Mouse (Mus musculus) liver, embryonic 14.5 days (tissue): Measurements from ENCODE around the gene Tfpi2. TPM values are rescaled to one million over a fixed set of nuclear protein-coding genes. Genes with fewer than 3 reads are reported as not detected.

Source experiments
- ATAC-seq: fragments of 200-750 bp; cut with Nextera tagmentation; 2 replicates; pipeline ENCODE4 v1.8.0; 2017; ENCODE audit warnings: moderate number of reproducible peaks, mild to moderate bottlenecking, moderate library complexity; ENCODE audit not compliant: insufficient read depth
- DNase-seq, 3 experiments: peaks; one replicate each; pipeline ENCODE4 v3.0.0-alpha.2; 2012 to 2013; ENCODE audit warnings: low read depth in 3 of 3, low spot score in 3 of 3
- H3K27ac ChIP-seq: fragments of 300-500 bp; sonication (generic); 2 replicates; pipeline ENCODE4 v1.5.1; 2014; ENCODE audit warnings: moderate library complexity, mild to moderate bottlenecking, control low read depth, inconsistent platforms
- H3K27me3 ChIP-seq: fragments of 300-500 bp; sonication (generic); 2 replicates; pipeline ENCODE4 v1.6.1; 2014; ENCODE audit warnings: mild to moderate bottlenecking, low read length, moderate library complexity; ENCODE audit not compliant: control insufficient read depth, insufficient read depth
- H3K36me3 ChIP-seq: fragments of 300-500 bp; sonication (generic); replicated peaks from 2 replicates; pipeline ENCODE4 v1.6.1; 2014; ENCODE audit warnings: low read depth; ENCODE audit not compliant: control insufficient read depth, insufficient read depth
- H3K4me1 ChIP-seq, 2 experiments: fragments of 200-500 bp in 1 of 2; fragments of 300-500 bp in 1 of 2; sonication (generic) in 1 of 2; replicated peaks; 2 replicates each; pipeline ENCODE4 v1.6.1; 2012 to 2014; ENCODE audit warnings: antibody characterized with exemption in 1 of 2, inconsistent platforms in 1 of 2, low read length in 1 of 2; ENCODE audit not compliant: control insufficient read depth in 2 of 2, insufficient read depth in 2 of 2
- H3K4me2 ChIP-seq: fragments of 300-500 bp; sonication (generic); 2 replicates; pipeline ENCODE4 v1.6.1; 2014; ENCODE audit warnings: low read depth, mild to moderate bottlenecking, control low read depth, moderate library complexity
- H3K4me3 ChIP-seq, 2 experiments: fragments of 200-500 bp in 1 of 2; fragments of 300-500 bp in 1 of 2; sonication (generic) in 1 of 2; 2 replicates each; pipeline ENCODE4 v1.5.1; 2012 to 2014; ENCODE audit warnings: low read depth in 2 of 2, low read length in 2 of 2, mild to moderate bottlenecking in 2 of 2, control low read depth in 1 of 2, inconsistent platforms in 1 of 2, moderate library complexity in 1 of 2; ENCODE audit not compliant: insufficient read depth in 1 of 2
- H3K9ac ChIP-seq: fragments of 300-500 bp; sonication (generic); replicated peaks from 2 replicates; pipeline ENCODE4 v1.6.1; 2014; ENCODE audit warnings: mild to moderate bottlenecking, control low read depth, moderate library complexity
- H3K9me3 ChIP-seq: fragments of 300-500 bp; sonication (generic); 2 replicates; pipeline ENCODE4 v1.6.1; 2016; ENCODE audit warnings: low read length, mixed read lengths; ENCODE audit not compliant: control insufficient read depth
- CTCF ChIP-seq: IDR thresholded peaks from 2 replicates; pipeline ENCODE4 v1.5.1; 2016; ENCODE audit warnings: antibody characterized with exemption, low read depth, control low read depth
- EP300 ChIP-seq: IDR thresholded peaks from 2 replicates; pipeline ENCODE4 v1.6.1; 2016; ENCODE audit warnings: antibody characterized with exemption, low read depth
- WGBS: fragments of 180-500 bp; shearing (Covaris S2); extraction: QIAGEN DNeasy Blood & Tissue Kit; methylation state at CpG from one replicate; pipeline ENCODE4 v1.1.7; 2014; ENCODE audit not compliant: insufficient replicate concordance; 5-methylcytosine and 5-hydroxymethylcytosine counted together
- polyA plus RNA-seq, 2 experiments: library from polyadenylated mRNA; depleted of rRNA in 1 of 2; stranded (reverse) in 1 of 2; unstranded in 1 of 2; fragments of >200 nt; fragmentation: Nextera tagmentation in 1 of 2; extraction: Ambion mirVana in 1 of 2; gene quantifications; 2 replicates each; pipeline versions ENCODE4 v1.2.1 to v1.2.3; 2012 to 2014

The Tfpi2 gene
- polyA plus RNA-seq, 2 experiments: 19.3 to 19.9 TPM

DNA sequence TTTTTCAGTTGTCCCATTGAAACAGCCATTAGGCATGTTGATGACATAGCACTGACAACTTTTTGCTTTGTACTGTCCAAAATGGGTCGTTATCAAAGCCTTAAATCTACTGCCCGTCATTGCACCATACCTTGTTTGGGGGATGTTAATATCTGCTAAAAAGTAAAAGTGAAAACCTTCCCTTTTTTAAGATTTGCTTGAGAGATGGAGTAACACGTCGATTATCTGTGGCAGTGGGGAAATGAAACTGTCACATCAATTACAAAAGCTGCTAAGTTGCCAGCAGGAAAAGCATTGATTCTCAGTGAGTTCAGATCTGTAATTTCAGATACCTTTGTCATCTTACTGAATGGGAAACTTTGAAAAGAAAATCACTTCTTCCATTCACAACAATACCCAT is 62.6 kb downstream of the Tfpi2 start:
- TF ChIP-seq EP300 (no peak), CTCF (no peak)
- no peak for DNase-seq

DNA sequence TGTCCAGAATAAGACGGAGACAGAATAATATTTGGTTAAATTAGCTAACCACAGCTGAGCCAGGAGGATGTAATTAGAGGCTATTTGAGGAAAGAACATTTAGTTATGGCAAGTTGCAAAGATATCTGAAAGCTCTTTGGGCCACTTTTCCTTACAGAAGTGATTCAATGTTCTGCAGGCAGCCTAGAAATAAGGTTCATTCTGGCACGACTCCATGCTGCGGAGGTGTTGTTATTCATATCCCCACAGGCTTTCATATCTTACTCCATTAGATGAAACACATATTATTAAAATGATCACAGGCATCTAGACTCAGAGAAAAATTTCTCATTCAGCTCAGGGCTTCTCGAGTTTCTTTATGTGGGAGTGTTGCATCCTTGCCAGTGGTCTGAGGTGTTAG is 65.8 kb downstream of the Tfpi2 start:
- no peaks in the 10 kb centered on the region for H3K27me3 ChIP-seq
- WGBS: 61% methylated on average over 4 of the region's 4 CpGs
- no peaks in the 10 kb centered on the region for H3K9me3 ChIP-seq
- no peaks in the 10 kb centered on the region for H3K4me1 ChIP-seq
- ATAC-seq (no peak), DNase-seq (no peak)
- no peaks in the 10 kb centered on the region for H3K36me3 ChIP-seq
- no peak overlapping the region for H3K9ac ChIP-seq
- no peak overlapping the region for H3K4me2 ChIP-seq
- TF ChIP-seq CTCF (no peak), EP300 (no peak)
- no peak overlapping the region for H3K4me3 ChIP-seq
- H3K27ac ChIP-seq: no peak overlapping the region

More for the DNA sequence above, 62.6 kb downstream of the Tfpi2 start:
- H3K27me3 ChIP-seq: no peaks in the 10 kb centered on the region
- ATAC-seq: no peak
- no peak overlapping the region for H3K4me2 ChIP-seq
- H3K4me1 ChIP-seq: no peaks in the 10 kb centered on the region
- no peak overlapping the region for H3K4me3 ChIP-seq
- H3K9me3 ChIP-seq: no peaks in the 10 kb centered on the region
- WGBS: 43% methylated on average over 4 of the region's 4 CpGs
- no peak overlapping the region for H3K27ac ChIP-seq
- H3K9ac ChIP-seq: no peak overlapping the region
- no peaks in the 10 kb centered on the region for H3K36me3 ChIP-seq

DNA sequence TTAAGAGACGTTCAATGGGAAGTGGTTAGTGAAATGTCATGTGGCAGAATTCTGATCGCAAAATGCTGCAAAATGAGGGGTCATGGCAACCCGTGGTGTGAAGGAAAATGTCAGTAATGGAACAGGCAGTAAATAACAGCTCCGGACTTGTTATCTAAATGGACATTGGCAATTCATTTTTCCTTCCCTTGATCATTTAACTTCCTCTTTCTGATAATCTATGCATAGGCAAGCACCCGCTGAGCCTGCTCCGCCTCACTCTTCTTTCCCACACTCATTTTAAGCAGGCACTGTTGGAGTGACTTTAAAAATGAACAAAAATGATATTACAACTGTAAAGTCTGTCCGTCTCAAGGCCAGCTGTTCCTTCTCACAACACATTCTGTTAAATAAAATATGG is 72.7 kb downstream of the Tfpi2 start:
- no peak overlapping the region for H3K4me2 ChIP-seq
- H3K4me3 ChIP-seq: no peak overlapping the region
- no peaks in the 10 kb centered on the region for H3K36me3 ChIP-seq
- 11% methylated on average over 7 of the region's 7 CpGs for WGBS
- no peaks in the 10 kb centered on the region for H3K4me1 ChIP-seq
- no peak overlapping the region for H3K27ac ChIP-seq
- DNase-seq (no peak), ATAC-seq (no peak)
- H3K9me3 ChIP-seq: no peaks in the 10 kb centered on the region
- TF ChIP-seq EP300: no peak
- no peak for TF ChIP-seq CTCF
- H3K9ac ChIP-seq: no peak overlapping the region
- no peaks in the 10 kb centered on the region for H3K27me3 ChIP-seq

Other genes with a start within 250 kb of the Tfpi2 start
- gene Calcr, start 224.2 kb downstream of the Tfpi2 start, polyA plus RNA-seq (2012; rRNA removed): 0.02 TPM in 1 of 2 replicates, not detected in the other
- not detected in 2 replicates for gene Calcr, start 224.2 kb downstream of the Tfpi2 start, polyA plus RNA-seq (2014; fragmentation: Nextera tagmentation; extraction: Ambion mirVana)
- 0.02 TPM in 1 of 2 replicates, not detected in the other for gene Gngt1, start 4.9 kb upstream of the Tfpi2 start, polyA plus RNA-seq (2012; rRNA removed)
- 0.11 TPM in 1 of 2 replicates, not detected in the other for gene Gngt1, start 4.9 kb upstream of the Tfpi2 start, polyA plus RNA-seq (2014; fragmentation: Nextera tagmentation; extraction: Ambion mirVana)
- gene Gng11, start 15.0 kb upstream of the Tfpi2 start, polyA plus RNA-seq (2012; rRNA removed): 4.5 and 6.9 TPM in 2 replicates
- gene Gng11, start 15.0 kb upstream of the Tfpi2 start, polyA plus RNA-seq (2014; fragmentation: Nextera tagmentation; extraction: Ambion mirVana): 22.9 and 23.5 TPM in 2 replicates
- gene Bet1, start 98.1 kb upstream of the Tfpi2 start, polyA plus RNA-seq (2012; rRNA removed): 14.2 and 17.7 TPM in 2 replicates
- gene Bet1, start 98.1 kb upstream of the Tfpi2 start, polyA plus RNA-seq (2014; fragmentation: Nextera tagmentation; extraction: Ambion mirVana): 34.3 and 38.2 TPM in 2 replicates